Mouse (Mus musculus) liver, embryonic 14.5 days (tissue): Measurements from ENCODE around the gene 9930021J03Rik.

ENCODE experiments used
- CTCF ChIP-seq: IDR thresholded peaks from 2 replicates; pipeline ENCODE4 v1.5.1; 2016; ENCODE audit warnings: antibody characterized with exemption, low read depth, control low read depth
- EP300 ChIP-seq: IDR thresholded peaks from 2 replicates; pipeline ENCODE4 v1.6.1; 2016; ENCODE audit warnings: antibody characterized with exemption, low read depth

GRCm38 (mm10) chr19:29753939-29754338 is 51.9 kb downstream of the 9930021J03Rik start:
- TF ChIP-seq CTCF (no peak), EP300 (no peak)
